Mouse (Mus musculus): ENCODE measurements at regions not wholly inside any gene's neighbourhood (a gene's known extent, or its start where the extent isn't known, plus 50 kb on each side); places are given as distances from the start of the nearest gene placed in this dataset.

DNA sequence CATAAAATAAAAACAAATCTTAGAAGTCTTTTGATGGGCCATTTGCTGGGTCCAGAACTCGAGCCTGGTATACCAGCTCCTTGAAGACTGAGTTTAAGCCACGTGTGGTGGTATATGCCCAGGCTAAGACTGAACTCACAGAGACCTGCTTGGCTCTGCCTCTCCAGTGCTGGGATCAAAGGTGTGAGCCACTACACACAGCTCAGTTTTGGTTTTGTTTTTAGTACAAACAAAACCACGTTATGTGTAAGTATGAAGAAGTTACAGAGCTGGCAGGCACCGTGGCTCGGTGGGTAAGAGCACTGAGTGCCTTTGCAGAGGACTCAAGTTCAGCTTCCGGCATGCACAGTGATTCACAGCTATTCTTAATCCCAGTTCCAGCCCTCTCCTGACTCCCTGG is 75.6 kb downstream of the Wdr5 start:
- CTCF ChIA-PET, result interaction anchor here in 1 of 4 experiments (1.2 kb wide), 1 partner anchor 38 kb away, joined by 4 read pairs; no protein-coding TSS in a partner anchor
- POLR2A ChIA-PET, result no interaction called here

DNA sequence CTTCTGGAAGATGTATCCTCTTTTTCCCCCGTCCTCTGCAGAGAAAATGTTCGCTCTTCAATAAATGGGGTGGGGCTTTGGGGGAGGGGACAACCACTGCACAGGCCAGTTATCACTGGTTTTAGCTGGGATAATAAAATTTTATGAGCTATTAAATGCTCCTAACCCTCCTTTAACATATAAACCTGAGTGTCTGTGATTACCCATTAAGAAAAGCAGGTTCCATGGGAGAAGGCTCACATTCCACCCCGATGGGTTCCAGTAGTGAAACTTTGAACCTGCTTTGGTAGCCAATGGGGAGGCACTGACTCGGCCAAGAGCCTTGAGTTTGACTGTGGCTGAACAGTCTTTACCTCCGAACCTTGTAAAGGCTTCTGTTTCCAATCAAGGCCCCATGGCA is 76.7 kb downstream of the Wdr5 start:
- POLR2A ChIA-PET, result no interaction called here
- CTCF ChIA-PET, result no interaction called here

DNA sequence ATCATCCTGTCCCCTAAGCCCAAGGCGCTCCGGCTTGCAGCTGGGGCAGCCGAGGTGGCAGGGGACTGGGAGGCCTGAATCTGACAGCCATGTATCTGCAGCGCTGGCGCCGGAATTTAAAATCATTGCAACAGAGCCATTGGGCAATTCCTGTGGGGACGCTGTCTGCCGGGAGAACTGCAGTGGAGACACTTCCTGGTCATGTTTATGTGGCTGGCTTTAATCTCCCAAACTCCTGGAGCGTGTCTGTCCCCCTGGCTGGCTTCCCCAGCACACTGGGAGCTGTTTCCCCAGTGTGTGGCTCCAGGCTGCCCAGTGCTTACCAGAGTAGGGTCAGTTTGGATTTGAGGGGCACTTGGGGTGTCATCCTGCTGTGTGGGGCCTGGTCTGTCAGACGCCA is 78.4 kb downstream of the Wdr5 start:
- ChIA-PET CTCF (no interaction called here), POLR2A (no interaction called here)

DNA sequence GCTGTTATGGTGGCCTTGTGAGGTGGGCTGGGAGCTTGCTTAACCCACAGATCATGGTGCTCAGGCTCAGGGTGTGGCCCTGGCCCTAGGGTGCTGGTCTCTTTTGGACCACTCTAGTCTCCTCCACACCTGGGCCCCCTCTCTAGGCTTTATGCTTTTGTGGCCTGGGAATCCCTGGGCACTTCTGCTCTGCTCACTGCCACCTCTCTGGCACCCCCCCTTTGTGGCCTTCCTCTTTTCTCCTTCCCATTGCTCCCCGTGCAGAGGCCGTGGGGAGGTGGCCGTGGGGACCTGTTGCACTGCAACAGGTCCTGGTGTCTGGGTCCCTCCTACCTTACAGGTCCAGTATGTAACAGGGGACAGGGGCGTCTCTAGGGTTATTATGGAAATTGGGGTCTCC is 80.3 kb downstream of the Wdr5 start:
- CTCF ChIA-PET, result no interaction called here
- POLR2A ChIA-PET, result no interaction called here

DNA sequence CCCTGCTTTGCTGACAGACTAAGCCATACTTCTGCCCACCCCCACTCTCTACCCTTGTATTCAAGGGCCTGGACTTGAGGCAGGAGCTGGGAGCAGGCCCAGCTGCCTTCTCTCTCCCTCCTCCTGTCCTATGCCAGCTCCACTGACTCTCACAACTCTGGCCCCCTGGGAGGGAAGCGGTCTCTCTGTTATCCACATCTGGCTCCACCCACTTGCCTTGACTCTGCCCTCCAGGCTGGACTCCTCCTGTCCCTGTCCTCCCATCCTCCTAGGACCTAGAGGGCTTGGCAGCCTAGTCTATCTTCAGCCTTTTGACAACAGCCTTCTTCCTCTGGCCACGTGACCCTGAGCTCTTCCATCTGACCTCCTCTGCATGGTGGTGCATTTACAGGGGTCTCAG is 80.0 kb upstream of the Rxra start:
- POLR2A ChIA-PET, result no interaction called here
- CTCF ChIA-PET, result interaction anchor here in 1 of 4 experiments (0.6 kb wide), 1 partner anchor 48 kb away, joined by 5 read pairs; no protein-coding TSS in a partner anchor

DNA sequence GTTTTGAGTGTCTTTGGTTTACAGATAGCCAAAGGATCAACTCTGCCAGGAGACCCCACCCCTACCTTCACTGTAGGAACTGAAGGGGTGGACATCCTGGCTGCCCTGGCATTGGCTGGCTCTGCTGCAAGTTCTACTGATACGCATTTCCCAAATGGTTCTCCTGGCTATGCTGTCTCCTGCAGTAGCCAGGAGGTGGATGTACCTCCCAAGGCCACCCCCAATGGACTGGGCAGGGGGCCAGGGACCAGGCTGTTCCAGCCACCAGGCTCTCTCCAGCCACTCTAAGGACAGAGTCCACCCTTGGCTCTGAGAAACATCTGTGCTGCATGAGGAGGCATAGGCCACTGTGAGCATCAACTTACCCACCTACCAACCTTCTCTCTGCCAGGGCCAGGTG is 79.3 kb upstream of the Rxra start:
- POLR2A ChIA-PET, result interaction anchor here in 1 of 4 experiments (0.6 kb wide), 1 partner anchor 837 kb away, joined by 5 read pairs; no protein-coding TSS in a partner anchor
- CTCF ChIA-PET, result no interaction called here

DNA sequence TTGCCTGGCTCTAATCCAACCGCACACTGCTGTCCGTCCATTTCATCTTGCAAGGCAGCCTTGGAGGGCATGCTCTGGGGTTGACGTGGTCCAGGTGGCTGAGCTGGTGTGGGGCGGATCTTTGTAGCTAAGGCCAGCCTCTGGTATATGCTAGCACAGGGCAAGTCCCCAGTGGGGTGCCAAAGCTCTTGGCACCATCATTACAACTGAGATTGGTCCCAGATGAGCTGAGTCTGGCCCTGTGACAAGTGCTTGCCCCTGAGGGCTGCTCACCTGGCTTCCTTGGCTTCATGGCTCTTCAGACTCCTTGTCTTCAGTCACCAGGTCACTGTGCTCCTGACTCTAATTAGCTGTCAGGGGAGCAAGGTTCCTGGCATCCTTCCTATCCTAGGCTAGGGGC is 78.3 kb upstream of the Rxra start:
- POLR2A ChIA-PET, result no interaction called here
- CTCF ChIA-PET, result interaction anchor here in 1 of 4 experiments (0.6 kb wide), 1 partner anchor 570 kb away, joined by 3 read pairs; no protein-coding TSS in a partner anchor

DNA sequence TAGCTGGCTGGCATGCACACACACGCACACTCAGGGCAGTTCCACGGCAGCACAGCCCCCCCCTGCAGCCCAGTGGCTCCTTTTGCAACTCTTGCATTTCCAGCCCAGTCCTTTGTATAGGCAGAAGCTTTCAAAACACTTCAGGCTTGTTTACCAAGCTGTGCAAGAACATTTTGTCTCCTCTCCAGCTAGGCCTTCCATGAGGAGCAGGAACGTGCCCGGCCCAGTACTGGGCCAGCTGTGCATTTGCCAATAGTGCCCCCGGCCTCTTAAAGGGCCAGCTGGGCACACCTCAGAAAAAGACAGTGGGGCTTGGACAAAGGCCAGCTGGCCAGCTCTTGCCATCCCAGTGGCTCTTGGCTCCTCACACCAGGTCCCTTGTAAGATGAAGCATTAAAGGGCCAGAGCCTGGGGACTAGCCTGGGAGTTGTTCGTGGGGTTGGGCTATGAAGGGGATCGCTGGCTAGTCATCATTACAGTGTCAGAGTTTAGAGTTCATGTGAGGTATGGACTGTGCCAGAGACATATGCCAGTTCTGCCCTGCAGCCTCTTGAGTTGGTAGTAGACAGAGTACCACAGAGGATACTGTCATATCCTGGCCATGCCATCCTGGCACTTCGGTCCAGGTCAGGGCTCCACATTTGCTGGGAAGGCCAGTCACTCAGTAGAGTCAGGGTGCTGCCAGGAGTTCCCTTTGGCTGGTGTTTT is 77.0 kb upstream of the Rxra start:
- ChIA-PET POLR2A (no interaction called here), CTCF (no interaction called here)

DNA sequence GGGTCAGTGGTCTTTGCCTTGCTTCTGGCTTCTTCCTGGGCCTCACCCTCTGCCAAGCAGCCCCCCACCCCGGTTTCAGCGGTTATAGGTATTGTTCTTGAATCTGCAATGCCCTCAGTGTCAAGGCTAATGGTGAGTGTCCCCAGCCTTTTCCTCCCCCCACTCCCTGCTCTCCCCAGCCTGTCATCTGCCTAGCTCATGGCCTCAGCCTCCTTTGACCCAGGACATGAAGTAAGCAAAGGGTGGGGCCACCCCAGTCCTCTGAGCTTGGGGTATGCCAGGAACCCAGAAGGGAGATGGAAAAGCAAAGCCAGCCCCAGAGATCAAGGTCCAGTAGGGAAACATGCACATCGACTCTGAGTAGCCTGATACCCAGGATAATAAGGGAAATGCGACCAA is 76.5 kb upstream of the Rxra start:
- POLR2A ChIA-PET, result no interaction called here
- CTCF ChIA-PET, result no interaction called here

DNA sequence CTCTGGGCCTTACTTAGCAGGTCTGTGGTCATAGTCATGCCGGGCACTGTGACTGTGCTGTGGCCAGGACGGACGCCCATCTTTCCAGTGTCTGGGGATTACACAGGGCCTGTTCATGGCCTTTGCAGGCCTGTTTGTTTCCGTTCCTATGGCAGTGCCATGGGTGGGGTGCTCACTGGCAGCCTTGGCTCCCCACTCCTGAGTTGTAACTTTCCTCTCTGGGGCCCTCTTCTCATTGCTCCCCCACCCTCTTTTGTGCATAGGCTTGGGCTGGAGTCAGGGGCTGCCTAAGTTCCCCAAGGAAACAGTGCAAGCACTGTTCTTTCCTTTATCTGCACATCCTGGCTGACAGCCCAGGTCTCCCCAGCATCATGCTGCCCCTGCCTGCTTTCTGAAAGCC is 72.9 kb upstream of the Rxra start:
- POLR2A ChIA-PET, result interaction anchor here in 1 of 4 experiments (1.5 kb wide), 1 partner anchor 10 kb away, joined by 3 read pairs; no protein-coding TSS in a partner anchor
- CTCF ChIA-PET, result interaction anchor here in 1 of 4 experiments (0.6 kb wide), 1 partner anchor 34 kb away, joined by 3 read pairs; no protein-coding TSS in a partner anchor

DNA sequence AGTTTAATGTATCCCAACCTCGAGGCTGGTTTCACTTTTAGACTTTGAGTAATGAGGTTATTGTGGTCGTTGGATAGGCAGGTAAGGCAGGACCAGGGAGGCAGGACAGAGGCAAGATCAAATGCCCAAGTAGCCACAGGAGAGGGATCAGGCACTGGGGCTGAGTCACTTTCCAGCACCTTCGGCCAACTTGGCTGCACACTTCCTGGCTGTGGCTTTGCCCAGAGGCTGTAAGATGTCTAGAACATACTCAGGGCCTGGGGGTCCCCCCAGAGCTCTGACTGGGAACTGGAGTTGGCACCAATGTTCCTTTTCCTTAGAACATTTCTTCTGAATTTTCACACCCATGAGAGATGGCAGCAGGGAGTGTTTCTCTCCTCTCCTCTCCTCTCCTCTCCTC is 71.7 kb upstream of the Rxra start:
- ChIA-PET POLR2A (interaction anchor here in 1 of 4 experiments (1.5 kb wide), 1 partner anchor 8 kb away, joined by 3 read pairs; no protein-coding TSS in a partner anchor), CTCF (interaction anchor here in 3 of 4 experiments (0.6 to 1.0 kb wide), 4 partner anchors 13 to 829 kb away, joined by 3 to 4 read pairs (median 4); no protein-coding TSS in a partner anchor)

DNA sequence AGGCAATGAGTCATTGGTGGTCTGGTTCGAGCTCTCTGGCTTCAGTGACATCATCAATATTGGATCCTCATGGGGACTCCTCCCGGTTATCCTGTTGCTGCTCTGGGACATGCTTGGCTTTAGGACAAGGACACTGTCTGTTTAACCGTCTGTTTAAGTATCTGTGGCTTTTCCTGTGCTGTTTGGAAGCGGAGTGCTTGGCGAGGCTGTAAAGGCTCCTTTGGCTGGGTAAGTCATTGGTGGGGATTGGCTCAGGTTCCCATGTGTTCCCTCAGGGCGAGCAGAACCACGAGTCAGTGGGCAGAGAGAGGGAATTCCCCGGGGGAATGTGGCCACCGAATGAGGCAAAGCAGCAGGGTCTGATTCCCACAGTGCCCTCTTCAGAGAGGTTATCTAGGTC is 69.4 kb upstream of the Rxra start:
- ChIA-PET CTCF (no interaction called here), POLR2A (no interaction called here)

DNA sequence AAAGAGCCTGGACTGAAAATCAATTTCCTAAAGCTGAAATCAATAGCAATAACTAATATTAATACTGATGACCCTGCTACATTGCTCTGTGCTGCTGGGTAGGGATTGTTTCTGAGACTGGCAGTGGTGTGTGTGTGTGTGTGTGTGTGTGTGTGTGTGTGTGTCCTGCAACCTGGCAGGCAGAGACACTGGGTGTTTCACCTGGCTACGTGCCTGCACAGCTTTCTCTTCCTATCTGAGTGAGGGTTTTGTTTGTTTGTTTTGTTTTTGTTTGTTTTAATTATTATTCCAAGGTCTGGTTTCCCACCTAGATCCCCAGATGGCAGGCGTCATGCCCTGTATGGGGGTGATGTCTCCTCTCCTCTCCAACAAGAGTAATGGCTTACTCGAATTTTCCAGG is 54.5 kb upstream of the Rxra start:
- ChIA-PET CTCF (interaction anchor here in 1 of 4 experiments (0.6 kb wide), 1 partner anchor 52 kb away, joined by 3 read pairs; no protein-coding TSS in a partner anchor), POLR2A (no interaction called here)

DNA sequence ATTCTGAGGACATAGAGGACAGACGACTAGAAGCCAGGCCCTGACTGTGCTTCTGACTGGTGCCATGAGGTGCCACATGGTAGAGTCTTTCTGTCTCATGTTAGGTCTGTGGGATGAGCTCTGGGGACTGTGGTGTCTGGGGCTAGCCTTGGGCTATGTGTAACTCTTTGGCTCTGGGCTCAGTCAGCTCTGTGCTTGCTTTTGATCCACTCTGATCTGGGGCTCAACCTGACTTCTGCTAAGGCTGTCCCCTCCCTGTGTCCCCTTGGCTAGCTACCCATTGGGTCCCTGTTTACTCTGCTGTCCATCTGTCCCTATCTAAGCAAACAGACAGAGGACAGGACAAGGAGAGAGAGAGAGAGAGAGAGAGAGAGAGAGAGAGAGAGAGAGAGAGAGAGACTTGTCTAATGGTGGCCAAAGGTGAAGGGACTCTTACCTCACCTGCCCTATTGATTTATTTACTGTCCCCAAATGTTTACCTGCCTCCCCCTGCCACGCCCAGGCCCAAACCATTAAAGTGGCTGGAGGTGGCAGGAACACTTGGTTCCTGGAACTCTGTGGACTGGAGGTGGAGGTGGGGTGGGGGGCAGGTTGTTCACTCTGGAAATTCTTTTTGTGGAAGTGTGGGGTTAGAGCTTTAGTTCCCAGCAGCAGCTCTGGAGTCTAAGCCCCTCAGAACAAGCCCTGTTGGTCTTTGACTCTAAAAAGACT is 51.4 kb upstream of the Rxra start:
- CTCF ChIA-PET, result interaction anchor here in 1 of 4 experiments (0.7 to 0.8 kb wide), 2 partner anchors 95 to 115 kb away, joined by 3 read pairs; no protein-coding TSS in a partner anchor
- POLR2A ChIA-PET, result interaction anchor here in 3 of 4 experiments (0.7 to 1.4 kb wide), 4 partner anchors 11 to 30 kb away, joined by 3 to 7 read pairs (median 4); no protein-coding TSS in a partner anchor

Measured in embryonic stem cell, embryonic (primary cell).